Mouse (Mus musculus): ENCODE measurements around the gene Adgra1. TPM values are rescaled to one million over a fixed set of nuclear protein-coding genes. Genes with fewer than 3 reads are reported as not detected.
A peak's percentile ranks its signal among the peaks of the same experiment; 100 is the strongest.

Adgra1 gene
- total RNA-seq, 2 experiments from 2014 or later = 45.8 to 48.8 TPM

- no peak overlapping the region for H3K27ac ChIP-seq
- no peak for TF ChIP-seq CTCF (conservative IDR thresholded peaks at IDR 0.05)
- no peak for DNase-seq (ENCODE audit: low spot score in 2 of 2)
- no peak overlapping the region for H3K4me3 ChIP-seq
Measured at GRCm38 (mm10) chr7:139827687-139828086, 6.3 kb upstream of the Adgra1 start.

GRCm38 (mm10) chr7:139833532-139833931 is 442 bp upstream of the Adgra1 start:
- TF ChIP-seq CTCF (conservative IDR thresholded peaks at IDR 0.05) = no peak
- H3K4me3 ChIP-seq = peak overlapping the region; percentile 70
- peak overlapping the region; percentile 88 for H3K27ac ChIP-seq
- DNase-seq (ENCODE audit: low spot score in 2 of 2) = no peak

GRCm38 (mm10) chr7:139835140-139836131 is 1.5 kb downstream of the Adgra1 start:
- H3K4me3 ChIP-seq = peak overlapping the region; percentile 70
- no peak for TF ChIP-seq CTCF (conservative IDR thresholded peaks at IDR 0.05)
- peak overlapping the region; percentile 88 for H3K27ac ChIP-seq
- peak in 1 of 2 experiments; percentile 29 for DNase-seq (ENCODE audit: low spot score in 2 of 2)

GRCm38 (mm10) chr7:139840443-139841168 is 6.6 kb downstream of the Adgra1 start:
- H3K27ac ChIP-seq = no peak overlapping the region
- no peak for TF ChIP-seq CTCF (conservative IDR thresholded peaks at IDR 0.05)
- no peak for DNase-seq (ENCODE audit: low spot score in 2 of 2)
- no peak overlapping the region for H3K4me3 ChIP-seq

- H3K4me3 ChIP-seq = no peak overlapping the region
- H3K27ac ChIP-seq = no peak overlapping the region
- TF ChIP-seq CTCF (conservative IDR thresholded peaks at IDR 0.05) = no peak
- DNase-seq (ENCODE audit: low spot score in 2 of 2) = no peak
Measured at GRCm38 (mm10) chr7:139842397-139842796, 8.4 kb downstream of the Adgra1 start.

GRCm38 (mm10) chr7:139843140-139843539 is 9.2 kb downstream of the Adgra1 start:
- DNase-seq (ENCODE audit: low spot score in 2 of 2) = no peak
- no peak overlapping the region for H3K4me3 ChIP-seq
- TF ChIP-seq CTCF (conservative IDR thresholded peaks at IDR 0.05) = peak; percentile 40

GRCm38 (mm10) chr7:139843776-139844175 is 9.8 kb downstream of the Adgra1 start:
- DNase-seq (ENCODE audit: low spot score in 2 of 2) = no peak
- Histone ChIP-seq H3K27ac (no peak overlapping the region), H3K4me3 (no peak overlapping the region)
- no peak for TF ChIP-seq CTCF (conservative IDR thresholded peaks at IDR 0.05)

More at GRCm38 (mm10) chr7:139843140-139843539, 9.2 kb downstream of the Adgra1 start:
- no peak overlapping the region for H3K27ac ChIP-seq

- TF ChIP-seq CTCF (conservative IDR thresholded peaks at IDR 0.05) = peak; percentile 69
- no peak for DNase-seq (ENCODE audit: low spot score in 2 of 2)
- Histone ChIP-seq H3K27ac (no peak overlapping the region), H3K4me3 (no peak overlapping the region)
Measured at GRCm38 (mm10) chr7:139845101-139845500, 11.1 kb downstream of the Adgra1 start.

- Histone ChIP-seq H3K27ac (peak overlapping the region; percentile 43; the same call in 1 of the 2 replicates), H3K4me3 (no peak overlapping the region)
- no peak for TF ChIP-seq CTCF (conservative IDR thresholded peaks at IDR 0.05)
- DNase-seq (ENCODE audit: low spot score in 2 of 2) = peak in 1 of 2 experiments; percentile 41
Measured at GRCm38 (mm10) chr7:139850152-139850551, 16.2 kb downstream of the Adgra1 start.

GRCm38 (mm10) chr7:139850677-139851076 is 16.7 kb downstream of the Adgra1 start:
- no peak for DNase-seq (ENCODE audit: low spot score in 2 of 2)
- Histone ChIP-seq H3K4me3 (no peak overlapping the region), H3K27ac (peak overlapping the region; percentile 43; the same call in 1 of the 2 replicates)
- no peak for TF ChIP-seq CTCF (conservative IDR thresholded peaks at IDR 0.05)

- peak; percentile 58 to 70 for DNase-seq (ENCODE audit: low spot score in 2 of 2)
- no peak for TF ChIP-seq CTCF (conservative IDR thresholded peaks at IDR 0.05)
- Histone ChIP-seq H3K27ac (peak overlapping the region; percentile 43; the same call in 1 of the 2 replicates), H3K4me3 (no peak overlapping the region)
Measured at GRCm38 (mm10) chr7:139851098-139851497, 17.1 kb downstream of the Adgra1 start.

GRCm38 (mm10) chr7:139855261-139855660 is 21.3 kb downstream of the Adgra1 start:
- no peak for DNase-seq (ENCODE audit: low spot score in 2 of 2)
- H3K4me3 ChIP-seq = no peak overlapping the region
- H3K27ac ChIP-seq = no peak overlapping the region
- no peak for TF ChIP-seq CTCF (conservative IDR thresholded peaks at IDR 0.05)

GRCm38 (mm10) chr7:139861411-139861810 is 27.4 kb downstream of the Adgra1 start:
- TF ChIP-seq CTCF (conservative IDR thresholded peaks at IDR 0.05) = peak; percentile 94
- DNase-seq (ENCODE audit: low spot score in 2 of 2) = peak; percentile 77 to 85
- Histone ChIP-seq H3K27ac (no peak overlapping the region), H3K4me3 (no peak overlapping the region)
